Mouse (Mus musculus) kidney, postnatal 0 days (tissue): ENCODE measurements at regions not wholly inside any gene's neighbourhood (a gene's known extent, or its start where the extent isn't known, plus 50 kb on each side); places are given as distances from the start of the nearest gene placed in this dataset.
A peak's percentile ranks its signal among the peaks of the same experiment; 100 is the strongest.

Experiments
- ATAC-seq: fragments of 200-750 bp; cut with Nextera tagmentation; replicated peaks from 2 replicates; pipeline ENCODE4 v1.8.0; 2017; ENCODE audit warnings: low read depth, moderate number of reproducible peaks, moderate TSS enrichment, moderate library complexity; ENCODE audit not compliant: low FRiP score
- DNase-seq: peaks from one replicate; pipeline ENCODE4 v3.0.0-alpha.2; 2016; ENCODE audit warnings: low spot score
- H3K27ac ChIP-seq: fragments of 300-500 bp; sonication (generic); 2 replicates; pipeline ENCODE4 v1.5.1; 2014; ENCODE audit warnings: mild to moderate bottlenecking
- H3K27me3 ChIP-seq: fragments of 300-500 bp; sonication (generic); 2 replicates; pipeline ENCODE4 v1.6.1; 2014; ENCODE audit warnings: low read length, mixed read lengths; ENCODE audit not compliant: insufficient read depth
- H3K36me3 ChIP-seq: fragments of 300-500 bp; sonication (generic); 2 replicates; pipeline ENCODE4 v1.6.1; 2014; ENCODE audit warnings: low read length, mixed read lengths; ENCODE audit not compliant: insufficient read depth
- H3K4me1 ChIP-seq: fragments of 300-500 bp; sonication (generic); replicated peaks from 2 replicates; pipeline ENCODE4 v1.6.1; 2014; ENCODE audit warnings: antibody characterized with exemption, low read length, mixed read lengths; ENCODE audit not compliant: insufficient read depth
- H3K4me2 ChIP-seq: fragments of 300-500 bp; sonication (generic); 2 replicates; pipeline ENCODE4 v1.6.1; 2014; ENCODE audit warnings: mild to moderate bottlenecking, low read length, moderate library complexity, mixed read lengths
- H3K4me3 ChIP-seq: fragments of 300-500 bp; sonication (generic); replicated peaks from 2 replicates; pipeline ENCODE4 v1.5.1; 2014; ENCODE audit warnings: low read depth, low read length
- H3K9ac ChIP-seq: fragments of 300-500 bp; sonication (generic); 2 replicates; pipeline ENCODE4 v1.6.1; 2014; ENCODE audit warnings: low read depth, low read length
- H3K9me3 ChIP-seq: fragments of 300-500 bp; sonication (generic); replicated peaks from 2 replicates; pipeline ENCODE4 v1.6.1; 2016; ENCODE audit warnings: low read length, inconsistent platforms, mixed read lengths
- CTCF ChIP-seq: IDR thresholded peaks from 2 replicates; pipeline ENCODE4 v1.5.1; 2016; ENCODE audit warnings: antibody characterized with exemption, low read depth, mild to moderate bottlenecking, moderate library complexity
- WGBS: fragments of 180-500 bp; shearing (Covaris S2); extraction: QIAGEN DNeasy Blood & Tissue Kit; methylation state at CpG from one replicate; pipeline ENCODE4 v1.1.7; 2014; 5-methylcytosine and 5-hydroxymethylcytosine counted together

DNA sequence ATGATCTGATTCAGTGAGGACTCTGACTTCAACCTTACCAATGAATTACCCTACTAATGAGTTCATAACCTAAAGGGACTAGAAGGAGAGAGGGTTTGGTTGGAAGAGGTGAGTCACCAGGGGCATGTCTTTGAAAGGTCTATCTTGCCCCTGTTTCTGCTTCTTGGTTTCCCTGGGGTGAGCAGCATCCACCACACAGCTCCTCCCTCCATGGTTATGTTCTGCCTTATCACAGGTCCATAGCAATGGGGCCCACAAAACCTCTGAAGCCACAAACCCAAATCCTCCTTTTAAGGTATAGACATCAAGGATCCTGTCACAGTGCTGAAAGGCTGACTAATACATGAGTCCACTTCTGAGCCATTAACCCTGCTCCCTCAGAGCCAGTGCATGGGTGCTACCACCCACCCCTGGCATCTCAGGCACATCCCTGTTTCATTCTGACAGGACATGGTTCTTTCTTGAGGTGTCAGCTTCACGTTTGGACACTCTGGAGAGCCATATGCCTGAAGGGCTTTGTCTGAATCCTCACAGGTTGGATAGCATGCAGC lies 74.9 kb downstream of the Cops8 start:
- H3K4me2 ChIP-seq = no peak overlapping the region
- no peaks in the 10 kb centered on the region for H3K9me3 ChIP-seq
- H3K27ac ChIP-seq = no peak overlapping the region
- H3K4me3 ChIP-seq = no peak overlapping the region
- no peak overlapping the region for H3K9ac ChIP-seq
- H3K27me3 ChIP-seq = no peaks in the 10 kb centered on the region
- DNase-seq (no peak), ATAC-seq (no peak)
- 62% methylated on average over 1 of the region's 1 CpGs for WGBS
- no peak for TF ChIP-seq CTCF
- H3K4me1 ChIP-seq = 0 out of 2 replicates have a peak, but pooled peaks cover 5% of the 10 kb centered on the region
- no peaks in the 10 kb centered on the region for H3K36me3 ChIP-seq

- Histone ChIP-seq H3K4me3 (no peak overlapping the region), H3K4me2 (no peak overlapping the region), H3K9me3 (no peaks in the 10 kb centered on the region), H3K9ac (no peak overlapping the region), H3K4me1 (0 out of 2 replicates have a peak, but pooled peaks cover 5% of the 10 kb centered on the region), H3K27ac (no peak overlapping the region), H3K27me3 (no peaks in the 10 kb centered on the region), H3K36me3 (no peaks in the 10 kb centered on the region)
- ATAC-seq (no peak), DNase-seq (no peak)
- 55% methylated on average over 2 of the region's 2 CpGs for WGBS
- TF ChIP-seq CTCF = no peak
Observed at GRCm38 (mm10) chr1:90678416-90678815, 75.6 kb downstream of the Cops8 start.

DNA sequence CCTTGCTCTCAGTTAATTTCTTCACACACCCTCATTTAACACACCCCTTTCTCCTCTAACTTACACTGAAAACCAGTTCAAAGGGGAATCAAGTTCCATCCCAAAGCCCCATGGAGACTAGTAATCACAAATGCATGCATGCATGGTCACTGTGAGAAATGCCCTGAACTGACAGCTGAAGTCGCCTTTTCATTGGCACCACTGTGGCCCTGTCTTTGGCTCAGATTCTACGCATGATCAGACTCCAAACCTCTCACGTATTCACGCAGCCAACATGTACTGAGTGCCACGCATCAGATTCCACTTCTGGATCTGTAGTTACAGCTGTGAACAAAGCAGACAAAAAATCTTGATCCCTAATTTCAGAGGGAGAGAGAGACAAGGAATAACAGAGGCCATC lies 85.3 kb downstream of the Cops8 start:
- Histone ChIP-seq H3K4me3 (no peak overlapping the region), H3K27ac (no peak overlapping the region), H3K4me2 (no peak overlapping the region), H3K9ac (no peak overlapping the region), H3K36me3 (no peaks in the 10 kb centered on the region), H3K4me1 (no peaks in the 10 kb centered on the region), H3K9me3 (no peaks in the 10 kb centered on the region), H3K27me3 (no peaks in the 10 kb centered on the region)
- ATAC-seq (no peak), DNase-seq (no peak)
- no peak for TF ChIP-seq CTCF
- 77% methylated on average over 5 of the region's 5 CpGs for WGBS

GRCm38 (mm10) chr1:90690591-90691116 lies 87.9 kb downstream of the Cops8 start:
- Histone ChIP-seq H3K4me2 (no peak overlapping the region), H3K27me3 (no peaks in the 10 kb centered on the region), H3K36me3 (no peaks in the 10 kb centered on the region), H3K27ac (peak overlapping the region; percentile 65), H3K9ac (no peak overlapping the region), H3K9me3 (no peaks in the 10 kb centered on the region), H3K4me3 (no peak overlapping the region), H3K4me1 (no peaks in the 10 kb centered on the region)
- WGBS = 30% methylated on average over 4 of the region's 4 CpGs
- no peak for TF ChIP-seq CTCF
- ATAC-seq (peak; percentile 59; the same call in 1 of the 2 replicates), DNase-seq (peak; percentile 86)

DNA sequence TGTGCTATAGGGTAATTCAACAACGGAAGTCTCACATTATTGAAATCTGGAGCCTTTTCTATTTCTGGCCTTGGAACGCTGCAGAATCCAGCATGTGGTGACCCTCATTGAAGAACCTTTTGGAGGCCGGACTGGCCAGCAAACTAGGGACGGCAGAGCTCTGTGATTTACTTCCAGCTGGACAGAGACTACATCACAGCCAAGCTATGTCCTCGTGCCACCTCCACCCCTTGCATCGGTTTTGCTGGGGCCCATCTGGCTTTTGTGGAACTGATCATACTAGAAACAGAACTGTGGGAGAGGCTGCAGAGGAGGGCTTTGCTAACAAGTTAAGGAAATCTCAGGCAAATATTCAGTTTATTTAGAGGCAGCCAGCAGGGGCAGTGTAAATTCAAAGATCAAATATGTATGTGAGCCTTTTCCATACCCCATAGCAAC lies 88.4 kb downstream of the Cops8 start:
- H3K4me2 ChIP-seq = no peak overlapping the region
- no peaks in the 10 kb centered on the region for H3K4me1 ChIP-seq
- no peaks in the 10 kb centered on the region for H3K36me3 ChIP-seq
- no peak overlapping the region for H3K9ac ChIP-seq
- peak; percentile 45; the same call in 1 of the 2 replicates for TF ChIP-seq CTCF
- no peaks in the 10 kb centered on the region for H3K27me3 ChIP-seq
- no peaks in the 10 kb centered on the region for H3K9me3 ChIP-seq
- peak overlapping the region; percentile 65 for H3K27ac ChIP-seq
- DNase-seq (peak; percentile 83), ATAC-seq (peak; percentile 52; the same call in 1 of the 2 replicates)
- 20% methylated on average over 6 of the region's 6 CpGs for WGBS
- no peak overlapping the region for H3K4me3 ChIP-seq

DNA sequence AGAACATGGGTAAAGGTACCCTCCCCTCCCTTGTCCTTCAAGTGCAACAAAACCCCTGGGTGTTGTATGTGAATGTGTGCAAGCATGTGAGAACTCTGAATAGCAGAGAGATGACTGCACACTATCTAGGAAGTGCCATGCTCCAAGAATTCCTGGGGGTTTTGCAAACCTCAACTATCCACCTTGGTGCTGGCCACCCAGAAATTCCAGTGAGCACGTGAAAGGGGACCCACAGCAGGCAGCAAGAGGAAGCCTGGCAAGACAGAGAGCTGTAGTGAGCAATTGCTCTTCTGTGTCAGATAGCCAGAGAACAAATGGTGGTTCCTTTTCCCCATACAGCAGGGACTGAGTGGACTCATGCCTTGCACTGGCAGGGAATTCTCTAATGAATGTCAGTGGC lies 90.1 kb downstream of the Cops8 start:
- ATAC-seq (no peak), DNase-seq (no peak)
- no peaks in the 10 kb centered on the region for H3K36me3 ChIP-seq
- H3K9me3 ChIP-seq = no peaks in the 10 kb centered on the region
- no peaks in the 10 kb centered on the region for H3K27me3 ChIP-seq
- no peak overlapping the region for H3K27ac ChIP-seq
- no peak for TF ChIP-seq CTCF
- H3K4me3 ChIP-seq = no peak overlapping the region
- no peak overlapping the region for H3K9ac ChIP-seq
- 28% methylated on average over 1 of the region's 1 CpGs for WGBS
- H3K4me2 ChIP-seq = no peak overlapping the region
- H3K4me1 ChIP-seq = no peaks in the 10 kb centered on the region

DNA sequence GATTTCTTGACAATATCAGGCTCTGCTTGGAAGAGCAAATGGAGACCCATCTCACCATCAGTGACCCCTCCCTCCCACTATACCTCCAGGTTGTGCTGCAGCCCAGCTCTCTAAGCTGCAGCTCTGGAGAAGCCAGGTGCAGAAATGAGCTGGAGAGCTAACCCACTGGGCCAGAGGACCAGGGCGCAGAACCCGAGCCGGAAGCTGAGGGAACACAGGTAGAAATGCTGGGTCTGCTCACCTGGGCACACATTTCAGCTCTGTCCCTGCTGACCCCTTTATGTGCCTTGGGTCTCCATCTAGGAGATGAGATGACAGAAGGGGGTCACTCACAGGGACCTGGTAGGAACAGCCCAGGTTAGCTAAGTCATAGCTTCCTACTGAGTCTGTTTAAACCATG lies 92.0 kb downstream of the Cops8 start:
- DNase-seq = no peak
- H3K9ac ChIP-seq = no peak overlapping the region
- no peak overlapping the region for H3K4me2 ChIP-seq
- no peaks in the 10 kb centered on the region for H3K27me3 ChIP-seq
- no peaks in the 10 kb centered on the region for H3K36me3 ChIP-seq
- no peaks in the 10 kb centered on the region for H3K4me1 ChIP-seq
- H3K4me3 ChIP-seq = no peak overlapping the region
- no peak for ATAC-seq
- TF ChIP-seq CTCF = no peak
- H3K9me3 ChIP-seq = no peaks in the 10 kb centered on the region
- H3K27ac ChIP-seq = no peak overlapping the region
- 94% methylated on average over 3 of the region's 3 CpGs for WGBS
